Mouse (Mus musculus) right cerebral cortex, postnatal 14 days (tissue): ENCODE results near the gene Olfr20.
"Not testable (repeated sequence)": the region's sequence is repeated elsewhere in the genome, so short reads cannot be mapped to it uniquely, and the experiment has no call there.

Experiments
- DNase-seq: peaks from one replicate; pipeline ENCODE4 v3.0.0; 2022

The Olfr20 gene

GRCm38 (mm10) chr11:73350483-73350882, at the start of gene Olfr20:
TSS of gene Olfr20 (plus strand) at chr11:73350783.
- no peak for DNase-seq

GRCm38 (mm10) chr11:73303123-73303522, 47.5 kb upstream of the Olfr20 start:
- DNase-seq: no peak

GRCm38 (mm10) chr11:73315961-73316360, 34.6 kb upstream of the Olfr20 start:
- DNase-seq: no peak

- not testable (repeated sequence) for DNase-seq
Observed at GRCm38 (mm10) chr11:73318581-73318980, 32.0 kb upstream of the Olfr20 start.

- DNase-seq: not testable (repeated sequence)
Observed at GRCm38 (mm10) chr11:73321064-73321463, 29.5 kb upstream of the Olfr20 start.

- DNase-seq: no peak
Observed at GRCm38 (mm10) chr11:73323906-73324830, 26.4 kb upstream of the Olfr20 start.

- no peak for DNase-seq
Observed at GRCm38 (mm10) chr11:73326485-73326886, 24.1 kb upstream of the Olfr20 start.

GRCm38 (mm10) chr11:73327361-73327760, 23.2 kb upstream of the Olfr20 start:
- DNase-seq: peak; percentile 8

- no peak for DNase-seq
Observed at GRCm38 (mm10) chr11:73329442-73329841, 21.1 kb upstream of the Olfr20 start, which contains the start of the genes Aspa, Gm49340 and Spata22. TSS of gene Aspa (minus strand) at chr11:73329596. TSS of gene Gm49340 (plus strand) at chr11:73329741. TSS of gene Spata22 (plus strand) at chr11:73329741.

- DNase-seq: no peak
Observed at GRCm38 (mm10) chr11:73333357-73333756, 17.2 kb upstream of the Olfr20 start.

GRCm38 (mm10) chr11:73336919-73337318, 13.7 kb upstream of the Olfr20 start:
- DNase-seq: no peak

- DNase-seq: no peak
Observed at GRCm38 (mm10) chr11:73370946-73371345, 20.4 kb downstream of the Olfr20 start, which contains the start of gene Olfr376. TSS of gene Olfr376 (plus strand) at chr11:73371246.

GRCm38 (mm10) chr11:73395374-73395773, 44.8 kb downstream of the Olfr20 start:
- no peak for DNase-seq

GRCm38 (mm10) chr11:73399514-73399913, 48.9 kb downstream of the Olfr20 start, which contains the start of gene Olfr1:
TSS of gene Olfr1 (minus strand) at chr11:73399614.
- DNase-seq: no peak
